Mouse (Mus musculus) C2C12 (cell line): Measurements from ENCODE around the gene Dct.

Source experiments
- CTCF ChIP-seq: IDR thresholded peaks from one replicate; pipeline ENCODE4 v1.5.1; 2011; ENCODE audit not compliant: control insufficient read depth, insufficient read depth, insufficient read length
- MAX ChIP-seq: IDR thresholded peaks from one replicate; pipeline ENCODE4 v1.6.1; 2011; ENCODE audit warnings: mild to moderate bottlenecking, control low read depth

- TF ChIP-seq CTCF, result no peak
- TF ChIP-seq MAX, result no peak
These were observed 46.2 kb upstream of the Dct start for GRCm38 (mm10) chr14:118098265-118098664.
